Mouse (Mus musculus) forebrain, embryonic 10.5 days (tissue): ENCODE data around the gene Eif2b2. TPM values are rescaled to one million over a fixed set of nuclear protein-coding genes. Genes with fewer than 3 reads are reported as not detected.

Source experiments
- DNase-seq: peaks from one replicate; pipeline ENCODE4 v3.0.0-alpha.2; 2017; ENCODE audit warnings: low spot score; ENCODE audit errors: extremely low spot score
- H3K27ac ChIP-seq: fragments of 300-500 bp; sonication (generic); 2 replicates; pipeline ENCODE4 v1.5.1; 2016; ENCODE audit warnings: mild to moderate bottlenecking
- H3K27me3 ChIP-seq: fragments of 300-500 bp; sonication (generic); 2 replicates; pipeline ENCODE4 v1.6.1; 2016; ENCODE audit warnings: mild to moderate bottlenecking; ENCODE audit not compliant: poor library complexity, severe bottlenecking
- H3K36me3 ChIP-seq: fragments of 300-500 bp; sonication (generic); replicated peaks from 2 replicates; pipeline ENCODE4 v1.6.1; 2016; ENCODE audit warnings: mild to moderate bottlenecking, moderate library complexity
- H3K4me1 ChIP-seq: fragments of 300-500 bp; sonication (generic); 2 replicates; pipeline ENCODE4 v1.6.1; 2016
- H3K4me3 ChIP-seq: fragments of 300-500 bp; sonication (generic); 2 replicates; pipeline ENCODE4 v1.5.1; 2016; ENCODE audit warnings: mild to moderate bottlenecking, moderate library complexity
- H3K9me3 ChIP-seq: fragments of 300-500 bp; sonication (generic); 2 replicates; pipeline ENCODE4 v1.6.1; 2016; ENCODE audit warnings: mild to moderate bottlenecking, moderate library complexity
- WGBS: fragments of 180-500 bp; shearing (Covaris S2); methylation state at CpG from one replicate; pipeline ENCODE4 v1.1.7; 2016; 5-methylcytosine and 5-hydroxymethylcytosine counted together
- polyA plus RNA-seq: library from polyadenylated mRNA; unstranded; fragments of >200 nt; fragmentation: Nextera tagmentation; extraction: Ambion mirVana; gene quantifications from 2 replicates; pipeline ENCODE4 v1.2.1, GENCODE M21; 2016

The Eif2b2 gene
- polyA plus RNA-seq, 1 experiment from 2014 or later = 129 TPM

DNA sequence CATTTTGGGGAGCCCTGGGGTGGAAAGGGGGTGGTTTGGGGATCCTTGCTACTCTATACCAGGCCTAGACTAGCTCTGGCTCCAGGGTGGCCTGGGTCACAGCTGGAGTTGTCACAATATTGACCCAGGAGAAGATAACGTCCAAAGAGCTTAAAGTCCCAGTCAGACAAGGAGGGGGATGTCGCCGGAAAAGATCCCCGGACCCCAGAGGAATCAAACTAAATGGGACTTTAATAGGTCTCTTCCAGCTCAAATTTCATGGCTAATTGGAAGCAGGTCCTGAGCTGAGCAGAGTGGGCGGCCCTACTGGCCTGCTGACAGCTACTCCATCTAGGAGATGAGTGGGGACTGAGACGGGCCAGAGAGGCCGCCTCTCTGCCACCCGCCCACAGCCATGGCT is 21.3 kb upstream of the Eif2b2 start:
- Histone ChIP-seq H3K4me3 (no peak overlapping the region), H3K4me1 (peaks cover 45% of the 10 kb centered on the region), H3K9me3 (no peaks in the 10 kb centered on the region), H3K36me3 (no peaks in the 10 kb centered on the region), H3K27me3 (peaks cover 76% of the 10 kb centered on the region), H3K27ac (no peak overlapping the region)
- WGBS = 40% methylated on average over 8 of the region's 8 CpGs
- DNase-seq = no peak

DNA sequence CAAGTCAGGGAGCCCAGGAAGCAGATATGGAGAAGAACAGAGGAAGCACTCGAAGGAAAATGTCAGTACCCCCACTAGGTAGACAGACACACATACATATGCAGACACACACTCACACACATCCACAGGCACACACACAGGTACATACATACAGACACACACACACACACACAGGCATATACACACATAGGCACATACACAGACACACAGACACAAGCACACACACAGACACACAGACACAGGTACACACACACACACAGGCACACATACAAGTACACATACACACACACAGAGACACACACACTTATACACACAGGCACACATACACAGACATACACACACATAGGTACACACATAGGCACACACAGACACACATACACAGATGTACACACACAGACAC is 19.3 kb upstream of the Eif2b2 start:
- H3K36me3 ChIP-seq = no peaks in the 10 kb centered on the region
- WGBS = 82% methylated on average over 1 of the region's 1 CpGs
- H3K4me3 ChIP-seq = no peak overlapping the region
- no peak for DNase-seq
- peaks cover 59% of the 10 kb centered on the region for H3K27me3 ChIP-seq
- peaks cover 50% of the 10 kb centered on the region for H3K4me1 ChIP-seq
- no peaks in the 10 kb centered on the region for H3K9me3 ChIP-seq
- no peak overlapping the region for H3K27ac ChIP-seq

DNA sequence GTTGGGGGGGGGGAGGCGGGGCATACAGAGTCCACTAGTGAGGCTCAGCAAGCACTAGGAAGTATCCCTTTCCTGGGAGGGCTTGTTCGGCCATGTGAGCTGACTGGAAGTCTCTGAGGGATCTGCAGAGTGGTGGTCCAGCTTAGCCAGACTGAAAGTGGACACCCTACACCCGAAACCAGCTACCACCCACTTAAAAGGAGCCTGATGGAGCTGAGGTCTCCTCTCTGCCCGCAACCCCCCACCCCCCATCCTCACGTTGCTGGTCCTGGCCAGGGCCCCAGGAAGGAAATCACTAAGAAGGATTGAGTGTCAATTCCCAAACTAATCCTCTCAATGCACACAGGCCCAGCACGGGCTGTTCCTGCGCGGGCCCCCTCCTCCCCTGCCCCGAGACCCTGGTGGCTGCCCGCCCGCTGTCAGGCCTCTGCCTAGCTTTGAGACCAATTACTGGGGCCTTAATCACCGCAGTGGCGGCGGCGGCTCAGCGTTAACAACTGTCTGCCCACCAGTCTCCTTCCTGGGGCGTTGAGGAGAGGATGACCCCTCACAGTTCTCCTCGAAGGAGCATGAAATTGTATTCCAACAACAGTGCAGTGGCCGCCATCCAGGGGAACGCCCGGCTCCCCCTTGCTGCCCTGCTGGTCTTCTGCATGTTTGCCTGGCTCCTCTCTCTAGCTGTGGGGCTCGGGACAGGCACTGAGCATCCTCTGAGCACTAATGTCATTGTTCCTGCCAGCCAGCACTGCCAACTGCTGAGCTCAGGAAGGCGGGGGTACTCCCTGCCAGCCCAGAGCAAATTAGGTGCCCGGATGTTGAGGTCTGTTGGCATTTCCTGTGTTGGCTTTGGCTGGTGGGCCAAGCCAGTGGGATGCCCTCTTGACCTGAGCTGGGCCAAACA is 18.1 kb upstream of the Eif2b2 start:
- H3K4me1 ChIP-seq = peaks cover 53% of the 10 kb centered on the region
- DNase-seq = peak; percentile 48
- no peaks in the 10 kb centered on the region for H3K9me3 ChIP-seq
- peaks cover 47% of the 10 kb centered on the region for H3K27me3 ChIP-seq
- peak overlapping the region; percentile 33 for H3K4me3 ChIP-seq
- 13% methylated on average over 24 of the region's 24 CpGs for WGBS
- H3K36me3 ChIP-seq = no peaks in the 10 kb centered on the region
- peak overlapping the region; percentile 81 for H3K27ac ChIP-seq

DNA sequence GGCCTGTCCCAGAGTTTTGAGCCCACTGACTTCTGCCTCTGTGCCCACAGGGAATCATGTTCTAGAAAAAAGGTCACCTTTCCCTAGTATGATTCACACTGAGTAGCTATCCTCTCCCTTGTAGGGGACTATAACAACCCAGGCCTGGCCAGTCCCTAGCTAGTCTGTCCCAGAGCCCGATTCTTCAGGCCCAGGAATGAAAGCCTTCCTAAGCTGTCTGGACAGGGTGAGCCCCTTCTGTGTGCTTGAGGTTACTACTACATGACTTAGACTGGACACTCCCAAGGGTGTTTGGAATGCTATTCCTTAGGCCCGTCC is 17.5 kb upstream of the Eif2b2 start:
- no peaks in the 10 kb centered on the region for H3K36me3 ChIP-seq
- WGBS = 80% methylated on average over 2 of the region's 2 CpGs
- peak overlapping the region; percentile 33; the same call in 1 of the 2 replicates for H3K4me3 ChIP-seq
- H3K27me3 ChIP-seq = peaks cover 41% of the 10 kb centered on the region
- no peak for DNase-seq
- H3K27ac ChIP-seq = peak overlapping the region; percentile 81
- H3K4me1 ChIP-seq = peaks cover 51% of the 10 kb centered on the region
- H3K9me3 ChIP-seq = no peaks in the 10 kb centered on the region

DNA sequence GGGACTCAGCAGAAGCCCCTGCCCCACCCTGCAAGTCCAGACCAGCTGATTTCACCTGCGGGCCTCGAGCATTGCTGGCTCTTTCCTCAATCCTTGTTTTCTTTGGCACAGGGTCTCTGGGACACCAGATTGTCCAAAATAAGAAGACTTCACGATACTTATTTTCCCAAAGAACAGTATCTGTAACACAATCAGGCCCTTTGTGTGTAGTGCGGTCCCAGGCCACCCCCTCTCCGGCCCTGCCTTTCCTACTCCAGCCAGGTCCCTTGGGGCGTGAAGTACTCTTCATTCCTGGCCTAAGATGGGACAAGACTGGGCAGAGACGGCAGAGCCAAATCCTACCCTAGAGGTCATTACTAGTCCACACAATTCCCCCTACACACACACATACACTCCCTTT is 17.1 kb upstream of the Eif2b2 start:
- Histone ChIP-seq H3K36me3 (no peaks in the 10 kb centered on the region), H3K4me1 (peaks cover 47% of the 10 kb centered on the region), H3K27me3 (peaks cover 37% of the 10 kb centered on the region), H3K4me3 (no peak overlapping the region), H3K27ac (peak overlapping the region; percentile 81), H3K9me3 (no peaks in the 10 kb centered on the region)
- WGBS = 82% methylated on average over 7 of the region's 7 CpGs
- DNase-seq = no peak

DNA sequence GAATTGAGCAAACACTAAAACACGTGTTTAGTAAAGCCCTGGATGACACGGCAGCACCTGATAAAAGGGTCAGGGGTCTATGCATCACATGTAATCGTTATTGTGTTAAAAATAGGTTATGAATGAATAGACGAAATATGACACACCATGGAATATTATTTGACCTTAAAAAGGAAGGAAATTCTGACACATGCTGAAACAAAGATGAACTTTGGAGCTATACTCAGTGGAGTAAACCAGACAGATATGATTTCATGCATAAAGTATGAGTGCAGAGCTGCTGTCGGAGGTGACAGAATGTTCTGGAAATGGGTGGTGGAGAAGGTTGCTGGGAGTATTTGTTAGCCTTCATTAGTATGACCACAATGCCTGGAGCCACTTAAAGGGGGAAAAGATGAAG is 15.6 kb upstream of the Eif2b2 start:
- Histone ChIP-seq H3K4me3 (no peak overlapping the region), H3K36me3 (no peaks in the 10 kb centered on the region), H3K27me3 (peaks cover 34% of the 10 kb centered on the region), H3K9me3 (no peaks in the 10 kb centered on the region), H3K4me1 (peaks cover 37% of the 10 kb centered on the region), H3K27ac (no peak overlapping the region)
- 85% methylated on average over 5 of the region's 5 CpGs for WGBS
- DNase-seq = no peak

DNA sequence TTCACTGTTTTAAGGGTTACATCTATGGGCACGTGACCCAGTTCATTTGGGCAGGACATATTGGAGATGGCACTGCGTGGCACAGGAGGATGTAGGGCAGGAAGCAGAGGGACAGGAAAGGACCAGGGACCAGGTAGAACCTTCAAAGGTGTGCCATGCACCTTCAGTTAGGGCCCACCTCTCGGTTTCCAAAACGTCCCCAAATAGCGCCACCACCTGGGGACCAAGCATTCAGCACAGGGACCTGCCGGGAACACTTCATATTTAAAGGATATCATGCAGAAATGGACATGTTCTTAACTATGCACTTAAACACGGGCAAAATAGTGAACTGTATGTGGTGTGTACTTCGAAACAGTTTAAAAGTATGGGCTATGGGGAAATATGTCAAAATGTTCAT is 15.2 kb upstream of the Eif2b2 start:
- Histone ChIP-seq H3K36me3 (no peaks in the 10 kb centered on the region), H3K27ac (no peak overlapping the region), H3K4me3 (no peak overlapping the region), H3K4me1 (peaks cover 41% of the 10 kb centered on the region), H3K27me3 (peaks cover 32% of the 10 kb centered on the region), H3K9me3 (no peaks in the 10 kb centered on the region)
- DNase-seq = no peak
- WGBS = 56% methylated on average over 8 of the region's 8 CpGs

DNA sequence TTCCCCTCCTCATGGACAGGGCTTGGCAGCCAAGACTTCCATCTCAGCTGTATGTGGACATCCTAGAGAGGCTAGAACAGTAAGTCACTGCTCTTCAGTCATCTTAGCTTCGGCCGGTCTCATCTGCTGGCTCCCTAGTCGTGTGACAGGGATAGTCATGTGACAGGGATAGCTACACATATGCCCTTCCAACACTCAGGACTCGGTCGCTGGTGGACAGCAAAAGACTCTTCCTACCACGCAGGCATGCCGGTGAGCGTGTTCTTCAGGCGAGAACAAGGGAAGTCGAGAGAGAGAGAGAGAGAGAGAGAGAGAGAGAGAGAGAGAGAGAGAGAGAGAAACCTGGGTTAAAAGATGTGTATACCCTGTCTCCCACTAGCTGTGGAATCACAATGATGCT is 13.9 kb upstream of the Eif2b2 start:
- Histone ChIP-seq H3K27me3 (peaks cover 20% of the 10 kb centered on the region; the same call in 1 of the 2 replicates), H3K4me1 (peaks cover 39% of the 10 kb centered on the region), H3K9me3 (no peaks in the 10 kb centered on the region), H3K4me3 (no peak overlapping the region), H3K36me3 (no peaks in the 10 kb centered on the region), H3K27ac (0 out of 2 replicates have a peak overlapping the region, but pooled peaks have one; percentile 44)
- no peak for DNase-seq
- WGBS = 93% methylated on average over 10 of the region's 10 CpGs

DNA sequence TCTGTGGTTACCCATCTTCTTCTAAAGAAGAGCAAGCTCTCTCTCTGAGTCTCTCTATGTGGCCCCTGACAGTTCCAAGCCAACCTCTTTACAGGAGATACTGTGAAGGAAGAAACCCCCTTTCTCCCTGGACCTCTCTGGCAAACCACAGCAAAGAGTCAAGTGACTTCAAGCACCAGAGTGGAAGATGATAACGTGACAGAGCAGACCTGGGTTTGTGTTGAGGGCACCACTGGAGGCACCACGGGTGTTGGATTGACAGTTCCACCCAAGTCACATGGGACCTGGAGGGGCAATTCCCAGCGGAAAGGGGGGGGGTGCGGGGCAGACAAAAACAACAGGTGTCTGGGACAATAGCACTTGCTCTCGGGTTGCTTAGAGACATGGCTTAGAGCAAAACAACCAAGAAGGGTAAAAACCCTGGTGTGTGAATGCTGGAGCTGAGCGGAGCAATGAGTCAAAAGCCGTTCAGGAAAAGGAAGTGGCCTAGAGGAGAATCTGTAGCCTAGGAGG is 10.5 kb upstream of the Eif2b2 start:
- 40% methylated on average over 7 of the region's 7 CpGs for whole genome bisulfite sequencing

DNA sequence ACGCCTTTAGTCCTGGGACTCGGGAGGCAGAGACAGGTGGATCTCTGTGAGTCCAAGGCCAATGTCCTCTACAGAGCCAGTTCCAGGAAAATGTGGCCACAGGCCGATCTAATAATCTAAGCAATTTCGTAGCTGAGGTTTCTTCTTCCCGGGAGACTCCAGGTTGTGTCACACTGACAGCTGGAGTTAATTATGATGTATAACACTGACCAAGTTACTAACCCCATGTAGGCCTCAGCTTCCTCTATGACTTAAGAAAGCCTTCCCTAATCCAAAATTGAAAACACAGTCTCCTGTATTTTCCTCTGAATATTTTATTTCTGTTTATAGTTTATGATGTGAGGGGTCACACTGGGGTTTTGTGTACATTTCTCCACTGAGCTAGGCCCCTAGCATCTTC is 4.2 kb upstream of the Eif2b2 start:
- Histone ChIP-seq H3K27me3 (no peaks in the 10 kb centered on the region), H3K27ac (no peak overlapping the region), H3K9me3 (no peaks in the 10 kb centered on the region), H3K4me3 (no peak overlapping the region), H3K4me1 (peaks cover 12% of the 10 kb centered on the region), H3K36me3 (no peaks in the 10 kb centered on the region)
- DNase-seq = no peak
- 74% methylated on average over 5 of the region's 5 CpGs for WGBS

More for the DNA sequence above, 10.5 kb upstream of the Eif2b2 start:
- H3K27ac ChIP-seq = no peak overlapping the region
- no peaks in the 10 kb centered on the region for H3K9me3 ChIP-seq
- DNase-seq = no peak
- peaks cover 19% of the 10 kb centered on the region for H3K4me1 ChIP-seq
- no peaks in the 10 kb centered on the region for H3K36me3 ChIP-seq
- no peaks in the 10 kb centered on the region; the same call in 1 of the 2 replicates for H3K27me3 ChIP-seq
- H3K4me3 ChIP-seq = no peak overlapping the region

DNA sequence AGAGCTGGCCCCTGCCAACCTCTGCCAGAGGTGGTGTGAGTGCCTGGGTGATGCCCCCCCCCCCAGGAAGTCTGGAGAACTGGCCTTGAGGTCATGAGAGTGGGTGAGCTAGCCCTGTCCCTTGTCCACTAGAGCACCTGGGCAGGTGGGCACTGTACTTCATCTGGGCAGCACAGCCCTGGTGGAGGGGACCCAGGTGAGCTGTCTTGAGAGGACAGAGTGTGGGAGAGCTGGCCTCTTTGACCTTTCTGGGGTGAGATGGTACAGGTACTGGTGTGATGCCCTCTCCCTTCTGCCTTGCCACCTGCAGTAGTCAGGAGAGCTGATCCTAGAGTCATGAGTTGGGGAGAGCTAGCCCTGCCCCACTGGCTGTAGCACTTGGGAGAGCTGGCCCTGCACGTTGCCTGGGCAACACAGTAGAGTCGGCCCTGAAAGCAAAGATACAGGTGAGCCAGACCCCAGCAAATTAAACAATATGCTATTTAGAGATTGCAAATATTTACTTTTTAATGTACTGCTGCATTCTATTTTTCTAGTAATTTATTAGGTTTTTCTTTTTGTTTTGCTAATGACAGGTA is 1.5 kb upstream of the Eif2b2 start:
- Histone ChIP-seq H3K4me3 (no peak overlapping the region), H3K27me3 (no peaks in the 10 kb centered on the region), H3K9me3 (no peaks in the 10 kb centered on the region), H3K36me3 (peaks cover 21% of the 10 kb centered on the region), H3K27ac (no peak overlapping the region), H3K4me1 (peaks cover 27% of the 10 kb centered on the region)
- DNase-seq = no peak
- 90% methylated on average over 2 of the region's 2 CpGs for WGBS

DNA sequence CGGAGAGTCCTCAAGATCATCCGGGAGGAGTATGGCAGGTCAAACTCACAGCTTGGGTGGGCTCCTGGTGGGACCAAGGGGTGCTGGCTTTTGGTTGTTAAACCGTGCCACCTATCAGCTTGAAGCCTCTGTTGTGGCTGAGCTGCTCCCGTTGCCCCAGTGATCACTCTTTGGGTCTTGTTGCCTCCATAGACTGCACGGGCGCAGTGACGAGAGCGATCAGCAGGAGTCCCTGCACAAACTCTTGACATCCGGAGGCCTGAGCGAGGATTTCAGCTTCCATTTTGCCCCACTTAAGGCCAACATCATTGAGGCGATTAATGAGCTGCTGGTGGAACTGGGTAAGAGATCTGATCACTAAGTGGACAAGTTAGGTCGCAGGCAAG is 617 bp downstream of the Eif2b2 start:
- H3K27ac ChIP-seq = peak overlapping the region; percentile 85
- no peak for DNase-seq

DNA sequence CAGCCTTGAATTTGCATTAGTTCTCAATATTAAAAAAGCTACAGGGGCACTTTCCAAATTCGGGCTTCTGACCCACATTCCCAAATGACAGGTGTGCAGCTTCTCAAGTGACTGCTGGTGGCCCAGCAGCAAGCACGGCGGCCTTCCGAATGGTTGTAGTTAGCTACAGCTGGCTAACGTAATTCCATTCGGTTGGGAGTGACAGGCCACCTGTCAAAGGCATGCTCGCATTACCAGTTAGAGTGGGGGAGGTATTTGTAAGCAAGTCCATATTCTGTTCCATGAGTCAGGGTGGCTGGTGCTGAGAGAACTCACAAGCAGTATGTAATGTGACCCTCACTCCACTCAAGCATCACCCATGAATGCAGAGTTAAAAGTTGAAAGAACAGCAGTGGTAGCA is 7.9 kb downstream of the Eif2b2 start:
- WGBS = 80% methylated on average over 7 of the region's 7 CpGs
- H3K4me3 ChIP-seq = no peak overlapping the region
- peaks cover 55% of the 10 kb centered on the region for H3K36me3 ChIP-seq
- H3K9me3 ChIP-seq = no peaks in the 10 kb centered on the region
- no peak for DNase-seq
- H3K27ac ChIP-seq = no peak overlapping the region
- H3K4me1 ChIP-seq = peaks cover 16% of the 10 kb centered on the region
- no peaks in the 10 kb centered on the region for H3K27me3 ChIP-seq

More for the DNA sequence above, 617 bp downstream of the Eif2b2 start:
- Histone ChIP-seq H3K4me3 (peak overlapping the region; percentile 87), H3K9me3 (no peaks in the 10 kb centered on the region), H3K4me1 (peaks cover 27% of the 10 kb centered on the region), H3K36me3 (peaks cover 42% of the 10 kb centered on the region), H3K27me3 (no peaks in the 10 kb centered on the region)
- WGBS = 4% methylated on average over 12 of the region's 12 CpGs
